Mouse (Mus musculus): ENCODE measurements around the gene Arih1. TPM values are rescaled to one million over a fixed set of nuclear protein-coding genes. Genes with fewer than 3 reads are reported as not detected.

The Arih1 gene
- 100 to 1,000 TPM in 1 of 2 experiments, 10 to 100 TPM in 1; 95.9 to 110 TPM for total RNA-seq (2021)
- long read RNA-seq, full-length matches to known transcripts, result 10 of 14 reads
- long read RNA-seq, partial matches to known transcripts, result 1 of 14 reads
- long read RNA-seq, other reads (novel, unspliced or antisense), result 3 of 14 reads

- DNase-seq (ENCODE audit: low spot score in 2 of 2), result peak; percentile 99 to 100
These were observed at the start of gene Arih1 for GRCm38 (mm10) chr9:59486549-59487065. Gene Arih1 (minus strand): TSS chr9:59486618.

GRCm38 (mm10) chr9:59533889-59534288 lies 47.5 kb upstream of the Arih1 start:
- no peak for DNase-seq (ENCODE audit: low spot score in 2 of 2)

DNA sequence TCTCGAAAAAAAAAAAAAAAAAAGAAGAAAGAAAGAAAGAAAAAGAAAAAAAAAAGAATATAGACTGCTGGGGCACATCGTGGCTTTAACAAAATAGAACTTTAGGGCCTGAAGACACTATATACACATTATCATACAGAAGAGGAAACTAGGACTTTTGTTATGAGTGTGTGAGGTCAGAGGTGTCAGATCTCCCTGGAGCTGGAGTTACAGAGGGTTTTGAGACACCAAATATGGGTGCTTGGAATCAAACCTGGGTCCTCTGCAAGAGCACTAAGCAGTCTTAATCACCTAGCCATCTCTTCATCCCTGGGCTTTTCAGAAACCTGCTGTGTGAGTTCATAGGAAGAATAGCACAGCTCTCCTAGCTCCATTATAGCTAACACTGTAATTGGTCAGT lies 47.0 kb upstream of the Arih1 start:
- no peak for DNase-seq (ENCODE audit: low spot score in 2 of 2)

DNA sequence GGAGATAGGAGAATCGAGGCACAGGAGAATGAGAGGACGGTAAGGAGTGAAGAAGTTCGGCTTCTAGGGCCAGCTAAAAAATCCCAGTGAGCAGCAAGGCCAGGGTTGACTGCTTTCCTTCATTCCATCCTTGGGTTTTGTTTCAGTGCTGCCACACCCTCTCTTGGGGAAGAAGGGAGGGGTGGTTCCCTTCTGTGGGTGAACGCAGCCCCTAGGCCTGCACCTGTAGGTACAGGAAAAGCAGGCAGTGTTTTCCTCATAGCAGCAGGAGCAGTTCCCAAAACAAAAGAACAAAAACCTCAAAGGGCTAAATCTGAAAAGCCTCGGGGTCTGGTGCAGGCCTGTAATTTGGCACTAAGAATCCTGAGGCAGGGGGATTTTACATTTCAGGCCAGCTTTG lies 45.2 kb upstream of the Arih1 start:
- no peak for DNase-seq (ENCODE audit: low spot score in 2 of 2)

GRCm38 (mm10) chr9:59528274-59528673 lies 41.9 kb upstream of the Arih1 start:
- no peak for DNase-seq (ENCODE audit: low spot score in 2 of 2)

DNA sequence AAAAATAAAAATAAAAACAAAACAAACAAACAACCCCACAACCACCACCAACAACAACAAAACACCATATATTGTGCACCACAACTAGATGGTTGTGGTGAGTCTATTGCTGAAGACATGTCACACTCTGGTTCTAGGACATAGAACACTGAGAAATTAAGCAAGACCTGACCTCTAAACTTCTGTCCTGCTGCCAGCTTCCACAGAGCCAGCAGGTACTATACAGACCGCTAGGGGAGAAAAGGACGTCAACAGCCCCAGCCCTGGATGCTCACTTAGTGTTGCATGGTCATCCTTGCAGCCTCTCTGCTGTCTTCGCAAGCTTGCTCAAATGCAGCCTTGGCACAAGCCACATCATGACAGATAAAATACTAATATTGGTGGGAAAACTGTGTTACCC lies 41.2 kb upstream of the Arih1 start:
- no peak for DNase-seq (ENCODE audit: low spot score in 2 of 2)

- DNase-seq (ENCODE audit: low spot score in 2 of 2), result no peak
These were observed 40.3 kb upstream of the Arih1 start for GRCm38 (mm10) chr9:59526727-59527126.

- no peak for DNase-seq (ENCODE audit: low spot score in 2 of 2)
These were observed 36.5 kb upstream of the Arih1 start for GRCm38 (mm10) chr9:59522906-59523305.

GRCm38 (mm10) chr9:59519396-59519795 lies 33.0 kb upstream of the Arih1 start:
- DNase-seq (ENCODE audit: low spot score in 2 of 2), result no peak

DNA sequence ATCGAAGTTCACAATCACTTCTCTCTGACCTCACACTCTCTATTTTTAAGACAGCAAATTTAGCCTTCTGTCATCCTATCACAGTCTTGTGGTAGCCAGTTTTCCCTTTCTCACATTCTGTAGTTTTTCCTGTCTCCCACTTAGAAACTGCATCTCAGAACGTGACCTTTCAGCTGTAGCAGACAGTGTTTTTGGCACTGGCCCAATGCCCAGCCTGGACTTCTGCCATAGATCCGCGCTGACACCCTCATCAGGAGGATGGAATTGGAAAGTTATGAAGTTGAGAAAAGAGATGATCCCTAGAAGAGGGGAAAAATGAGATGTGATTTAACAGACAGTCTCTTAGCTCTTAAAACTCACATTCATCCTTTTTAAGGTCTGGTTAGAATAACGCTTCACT lies 32.6 kb upstream of the Arih1 start:
- DNase-seq (ENCODE audit: low spot score in 2 of 2), result peak in 1 of 2 experiments; percentile 21

DNA sequence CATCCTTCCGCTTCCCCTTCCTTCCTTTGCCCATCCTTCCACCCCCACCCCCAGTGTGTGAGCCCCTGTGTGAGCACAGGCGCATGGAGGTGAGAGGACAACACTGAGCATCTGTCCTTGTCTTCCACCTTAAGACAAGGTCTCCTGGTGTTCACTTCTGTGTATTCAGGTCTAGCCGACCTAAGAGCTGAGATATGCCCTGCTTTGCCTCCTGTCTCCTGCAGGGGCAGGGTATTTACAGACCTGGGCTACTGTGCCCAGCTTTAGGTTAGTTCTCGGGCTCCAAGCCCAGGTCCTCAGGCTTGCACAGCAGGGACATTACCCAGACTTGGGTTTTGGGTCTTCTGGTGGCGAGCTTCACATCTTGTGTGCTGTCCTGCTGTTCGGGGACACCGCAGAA lies 30.7 kb upstream of the Arih1 start:
- no peak for DNase-seq (ENCODE audit: low spot score in 2 of 2)

- no peak for DNase-seq (ENCODE audit: low spot score in 2 of 2)
These were observed 28.7 kb upstream of the Arih1 start for GRCm38 (mm10) chr9:59515069-59515468.

DNA sequence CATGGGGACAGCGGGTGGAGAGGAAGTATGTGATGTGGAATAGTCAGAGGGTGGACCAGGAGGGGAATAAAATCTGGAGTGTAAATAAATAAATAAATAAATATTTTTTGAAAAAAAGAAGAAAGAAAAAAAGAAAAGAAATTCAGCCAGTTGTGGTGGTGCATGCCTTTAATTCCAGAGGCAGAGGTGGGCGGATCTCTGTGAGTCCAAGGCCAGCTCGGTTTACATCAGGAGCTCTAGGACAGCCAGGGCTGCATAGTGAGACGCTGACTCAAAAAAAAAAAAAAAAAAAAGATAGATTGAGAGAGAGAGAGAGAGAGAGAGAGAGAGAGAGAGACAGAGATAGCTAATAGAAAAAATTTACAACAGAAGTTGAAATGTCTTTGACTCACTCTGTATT lies 26.0 kb upstream of the Arih1 start:
- DNase-seq (ENCODE audit: low spot score in 2 of 2), result no peak

GRCm38 (mm10) chr9:59508146-59508545 lies 21.7 kb upstream of the Arih1 start:
- DNase-seq (ENCODE audit: low spot score in 2 of 2), result no peak

DNA sequence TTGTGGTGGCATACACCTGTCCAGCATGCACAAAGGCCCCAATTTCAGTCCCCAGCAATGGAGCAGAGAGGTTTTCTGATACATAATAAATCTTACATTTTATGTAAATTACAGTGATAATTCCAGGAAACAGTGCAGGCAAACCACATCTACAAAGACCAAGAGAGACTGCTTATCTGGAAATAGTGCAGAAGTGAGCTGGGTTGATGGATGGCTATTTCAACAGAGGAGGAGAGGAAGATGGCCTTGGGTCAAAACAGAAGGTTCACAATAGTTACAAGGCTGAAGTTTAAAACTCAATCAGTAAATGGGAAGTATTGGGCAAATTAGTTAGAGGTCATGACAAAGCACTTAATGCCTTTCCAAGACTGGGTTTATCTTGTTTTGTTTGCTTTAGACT lies 913 bp upstream of the Arih1 start:
- DNase-seq (ENCODE audit: low spot score in 2 of 2), result no peak

DNA sequence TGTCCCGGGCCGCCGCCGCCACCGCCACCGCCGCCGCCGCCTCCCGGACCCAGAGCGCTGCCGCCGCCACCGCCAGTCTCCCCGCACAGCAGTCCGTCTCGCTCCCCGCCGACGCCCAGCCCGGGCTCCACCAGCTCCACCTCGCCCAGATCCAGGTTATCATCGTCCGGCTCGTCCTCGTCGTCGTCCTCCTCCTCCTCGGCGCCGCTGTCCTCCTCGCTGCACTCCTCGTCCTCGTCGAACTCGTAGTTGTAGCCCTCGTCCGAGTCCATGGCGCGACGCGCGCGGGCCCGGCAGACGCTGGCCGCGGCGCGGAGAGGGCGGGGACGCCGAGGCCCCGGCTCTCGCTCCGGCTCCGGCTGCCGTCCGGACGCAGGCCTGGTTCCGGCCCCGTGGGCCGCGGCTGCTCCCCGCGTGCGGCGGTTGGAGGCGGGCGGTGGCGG lies 321 bp downstream of the Arih1 start:
- no peak for DNase-seq (ENCODE audit: low spot score in 2 of 2)

DNA sequence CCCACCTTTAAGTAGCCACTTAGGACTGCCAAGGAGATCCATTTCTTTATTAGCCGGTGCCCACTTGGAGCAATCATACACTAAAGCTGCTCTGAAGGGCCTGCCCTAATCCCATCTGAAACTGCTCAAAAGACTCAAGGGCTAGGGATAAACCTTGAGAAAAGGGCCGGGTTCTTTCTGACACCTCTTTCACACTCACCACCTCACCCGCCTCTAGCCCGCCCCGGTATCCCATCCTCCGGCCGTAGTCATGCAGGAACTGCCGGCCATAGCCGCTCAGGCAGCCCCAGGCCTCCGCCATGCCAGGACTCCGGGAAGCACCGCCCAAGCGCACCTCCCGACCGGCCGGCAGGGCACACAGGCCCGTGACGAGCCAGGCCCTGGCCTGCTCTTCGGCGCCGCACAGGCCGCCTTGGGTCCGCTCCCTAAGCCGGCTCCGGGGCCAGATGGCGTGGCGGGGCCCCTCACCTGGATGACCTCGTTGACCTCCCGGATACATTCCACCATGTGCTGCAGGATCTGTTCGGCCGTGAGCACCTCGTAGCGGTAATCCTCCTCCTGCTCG lies 825 bp downstream of the Arih1 start:
- peak; percentile 55 to 68 for DNase-seq (ENCODE audit: low spot score in 2 of 2)

GRCm38 (mm10) chr9:59484760-59485159 lies 1.7 kb downstream of the Arih1 start:
- no peak for DNase-seq (ENCODE audit: low spot score in 2 of 2)

- DNase-seq (ENCODE audit: low spot score in 2 of 2), result peak; percentile 8 to 22
These were observed 4.0 kb downstream of the Arih1 start for GRCm38 (mm10) chr9:59482419-59482818.

DNA sequence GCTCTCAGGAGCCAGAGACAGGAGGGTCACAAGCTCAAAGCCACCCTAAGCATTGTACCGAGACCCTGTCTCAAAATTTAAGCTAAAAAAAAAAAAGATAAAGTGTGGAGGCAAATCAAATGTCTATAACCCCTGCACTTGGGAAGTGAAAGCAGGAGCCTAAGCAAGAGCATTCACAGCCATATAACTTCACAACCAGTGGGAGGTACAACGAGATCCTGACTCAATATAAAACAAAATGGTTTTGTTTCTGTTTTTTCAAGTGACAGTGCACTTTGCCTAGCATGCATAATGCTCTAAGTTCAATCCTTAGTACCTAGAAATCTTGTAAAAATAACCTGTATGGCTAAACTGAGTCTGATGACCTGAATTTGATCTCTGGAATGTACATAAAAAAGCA lies 9.8 kb downstream of the Arih1 start:
- DNase-seq (ENCODE audit: low spot score in 2 of 2), result no peak

DNA sequence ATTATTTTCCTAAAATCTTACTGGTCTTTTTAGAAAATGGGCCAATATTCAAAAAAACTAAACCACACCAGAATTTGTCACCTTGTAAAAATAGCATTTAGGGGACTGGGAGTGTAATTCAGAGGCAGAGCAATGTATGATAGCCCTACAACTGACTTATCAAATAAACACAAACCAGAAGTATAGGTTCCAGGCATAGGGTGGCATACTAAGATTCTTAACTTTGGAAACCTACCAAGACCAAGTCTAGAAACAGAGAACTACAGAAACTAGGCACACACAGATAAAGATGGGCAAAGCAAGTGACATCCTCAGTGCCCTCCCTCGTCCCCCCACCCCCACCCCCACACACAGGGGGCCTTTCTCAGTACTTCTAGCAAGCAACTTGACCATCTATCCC lies 11.6 kb downstream of the Arih1 start:
- DNase-seq (ENCODE audit: low spot score in 2 of 2), result no peak

DNA sequence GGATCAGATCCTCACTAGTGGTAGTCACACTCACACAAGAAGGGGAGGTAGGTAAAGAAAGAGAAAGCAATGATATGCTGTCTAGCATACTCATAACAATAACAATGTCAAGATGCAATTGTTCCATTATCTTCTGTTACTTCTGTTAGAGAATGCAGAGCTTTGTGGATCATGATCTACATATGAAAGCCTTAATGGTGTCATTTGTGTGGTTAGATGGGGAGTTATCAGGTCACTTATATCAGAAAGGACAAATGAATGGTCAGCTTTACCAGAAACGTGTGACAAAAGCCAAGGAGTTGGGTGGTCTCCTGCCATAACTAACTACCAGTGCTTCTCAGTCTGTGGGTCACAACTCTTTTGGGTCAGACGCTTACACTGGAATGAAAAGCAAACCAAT lies 13.2 kb downstream of the Arih1 start:
- DNase-seq (ENCODE audit: low spot score in 2 of 2), result no peak

- DNase-seq (ENCODE audit: low spot score in 2 of 2), result no peak
These were observed 17.0 kb downstream of the Arih1 start for GRCm38 (mm10) chr9:59469446-59469845.
